Mouse (Mus musculus) hindbrain, embryonic 16.5 days (tissue): Measurements from ENCODE around the gene Casq2. TPM values are rescaled to one million over a fixed set of nuclear protein-coding genes. Genes with fewer than 3 reads are reported as not detected.

ENCODE experiments used
- ATAC-seq: fragments of 200-750 bp; cut with Nextera tagmentation; 2 replicates; pipeline ENCODE4 v1.8.0; 2017; ENCODE audit warnings: moderate TSS enrichment, moderate library complexity
- H3K27ac ChIP-seq: fragments of 300-500 bp; sonication (generic); 2 replicates; pipeline ENCODE4 v1.5.1; 2014; ENCODE audit warnings: low read depth, mild to moderate bottlenecking, control low read depth, low read length, moderate library complexity
- H3K27me3 ChIP-seq: fragments of 300-500 bp; sonication (generic); replicated peaks from 2 replicates; pipeline ENCODE4 v1.6.1; 2014; ENCODE audit warnings: low read length; ENCODE audit not compliant: control insufficient read depth, insufficient read depth
- H3K36me3 ChIP-seq: fragments of 300-500 bp; sonication (generic); 2 replicates; pipeline ENCODE4 v1.6.1; 2014; ENCODE audit warnings: mild to moderate bottlenecking, low read length, moderate library complexity, mixed read lengths; ENCODE audit not compliant: control insufficient read depth, insufficient read depth
- H3K4me1 ChIP-seq: fragments of 300-500 bp; sonication (generic); 2 replicates; pipeline ENCODE4 v1.6.1; 2014; ENCODE audit warnings: low read depth, low read length; ENCODE audit not compliant: control insufficient read depth, insufficient read depth
- H3K4me2 ChIP-seq: fragments of 300-500 bp; sonication (generic); 2 replicates; pipeline ENCODE4 v1.6.1; 2014; ENCODE audit warnings: mild to moderate bottlenecking, low read length, control low read depth, moderate library complexity
- H3K4me3 ChIP-seq: fragments of 300-500 bp; sonication (generic); 2 replicates; pipeline ENCODE4 v1.5.1; 2014; ENCODE audit warnings: mild to moderate bottlenecking, low read length, control low read depth, moderate library complexity
- H3K9ac ChIP-seq: fragments of 300-500 bp; sonication (generic); 2 replicates; pipeline ENCODE4 v1.6.1; 2014; ENCODE audit warnings: low read depth, mild to moderate bottlenecking, control low read depth, low read length, moderate library complexity
- H3K9me3 ChIP-seq: fragments of 300-500 bp; sonication (generic); 2 replicates; pipeline ENCODE4 v1.6.1; 2014; ENCODE audit warnings: mild to moderate bottlenecking, low read length, moderate library complexity; ENCODE audit not compliant: control insufficient read depth
- WGBS: fragments of 180-500 bp; shearing (Covaris S2); extraction: QIAGEN DNeasy Blood & Tissue Kit; methylation state at CpG from one replicate; pipeline ENCODE4 v1.1.7; 2014; 5-methylcytosine and 5-hydroxymethylcytosine counted together
- polyA plus RNA-seq: library from polyadenylated mRNA; unstranded; fragments of >200 nt; fragmentation: Nextera tagmentation; extraction: Ambion mirVana; gene quantifications from 2 replicates; pipeline ENCODE4 v1.2.1, GENCODE M21; 2015

The Casq2 gene
- polyA plus RNA-seq, 1 experiment from 2014 or later, result 0.76 TPM

- Histone ChIP-seq H3K9me3 (no peaks in the 10 kb centered on the region; the same call in 1 of the 2 replicates), H3K4me3 (no peak overlapping the region), H3K4me1 (no peaks in the 10 kb centered on the region), H3K27ac (no peak overlapping the region), H3K4me2 (no peak overlapping the region), H3K9ac (no peak overlapping the region), H3K36me3 (no peaks in the 10 kb centered on the region), H3K27me3 (no peaks in the 10 kb centered on the region)
- 76% methylated on average over 5 of the region's 5 CpGs for WGBS
- no peak for ATAC-seq
Observed at GRCm38 (mm10) chr3:102184721-102185120, 98.5 kb downstream of the Casq2 start.

- ATAC-seq, result no peak
- 87% methylated on average over 4 of the region's 4 CpGs for WGBS
- Histone ChIP-seq H3K9ac (no peak overlapping the region), H3K36me3 (no peaks in the 10 kb centered on the region), H3K9me3 (no peaks in the 10 kb centered on the region; the same call in 1 of the 2 replicates), H3K4me1 (no peaks in the 10 kb centered on the region), H3K27ac (no peak overlapping the region), H3K27me3 (no peaks in the 10 kb centered on the region), H3K4me2 (no peak overlapping the region), H3K4me3 (no peak overlapping the region)
Observed at GRCm38 (mm10) chr3:102187401-102187800, 101.2 kb downstream of the Casq2 start.

- no peaks in the 10 kb centered on the region for H3K27me3 ChIP-seq
- H3K9me3 ChIP-seq, result no peaks in the 10 kb centered on the region; the same call in 1 of the 2 replicates
- no peak overlapping the region for H3K4me2 ChIP-seq
- peaks cover 15% of the 10 kb centered on the region for H3K4me1 ChIP-seq
- WGBS, result 10% methylated on average over 6 of the region's 6 CpGs
- no peak overlapping the region for H3K9ac ChIP-seq
- H3K27ac ChIP-seq, result no peak overlapping the region
- H3K36me3 ChIP-seq, result no peaks in the 10 kb centered on the region
- 0 out of 2 replicates have a peak, but pooled peaks have one; percentile 19 for ATAC-seq
- no peak overlapping the region for H3K4me3 ChIP-seq
Observed at GRCm38 (mm10) chr3:102188972-102189371, 102.8 kb downstream of the Casq2 start.

DNA sequence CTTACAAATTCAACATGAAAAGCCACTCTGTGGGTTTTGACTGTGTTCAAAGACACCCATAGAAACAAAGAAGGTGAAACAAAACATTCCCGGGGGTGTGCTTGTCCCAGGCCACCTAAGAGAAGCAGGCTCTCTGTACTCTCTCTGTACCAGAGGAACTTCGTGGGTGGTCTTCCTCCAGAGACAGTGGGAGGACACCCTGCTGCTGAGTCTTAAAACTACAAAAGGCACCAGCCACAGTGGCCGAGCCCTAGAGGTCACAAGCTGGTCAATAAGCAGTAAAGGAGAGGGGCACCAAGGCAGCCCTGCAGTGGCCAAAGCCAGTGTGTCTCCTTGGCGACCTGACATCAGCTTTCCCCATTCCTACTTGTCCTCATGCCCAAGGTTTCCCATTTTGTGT, 103.8 kb downstream of the Casq2 start:
- no peak for ATAC-seq
- Histone ChIP-seq H3K4me3 (no peak overlapping the region), H3K4me2 (no peak overlapping the region), H3K9me3 (no peaks in the 10 kb centered on the region; the same call in 1 of the 2 replicates), H3K36me3 (no peaks in the 10 kb centered on the region), H3K9ac (no peak overlapping the region), H3K27me3 (no peaks in the 10 kb centered on the region), H3K4me1 (peaks cover 25% of the 10 kb centered on the region), H3K27ac (no peak overlapping the region)
- WGBS, result 12% methylated on average over 4 of the region's 4 CpGs

GRCm38 (mm10) chr3:102190642-102191041, 104.4 kb downstream of the Casq2 start:
- no peaks in the 10 kb centered on the region for H3K36me3 ChIP-seq
- H3K27ac ChIP-seq, result no peak overlapping the region
- no peak overlapping the region for H3K4me2 ChIP-seq
- H3K9me3 ChIP-seq, result no peaks in the 10 kb centered on the region; the same call in 1 of the 2 replicates
- H3K27me3 ChIP-seq, result no peaks in the 10 kb centered on the region
- no peak overlapping the region for H3K9ac ChIP-seq
- ATAC-seq, result no peak
- H3K4me1 ChIP-seq, result peaks cover 29% of the 10 kb centered on the region
- H3K4me3 ChIP-seq, result no peak overlapping the region

DNA sequence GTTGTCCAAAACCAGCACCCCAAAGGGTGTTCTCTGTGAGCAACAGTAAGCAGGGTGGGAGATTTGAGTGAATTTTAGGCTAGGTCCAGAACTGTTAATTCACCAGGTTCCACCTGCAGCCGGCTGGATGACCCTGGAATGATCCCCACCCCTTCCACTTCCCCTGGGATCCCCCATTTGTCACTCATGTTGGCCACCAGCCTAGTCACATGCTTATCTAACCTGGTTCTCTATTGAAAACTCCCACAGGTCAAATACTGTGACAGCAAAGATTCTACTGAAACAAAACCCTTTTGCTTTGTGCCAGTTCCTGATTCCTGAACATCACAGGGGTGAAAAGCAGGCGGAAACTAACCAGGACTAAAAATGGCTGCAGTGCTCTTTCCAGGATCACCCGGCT, 105.4 kb downstream of the Casq2 start:
- 66% methylated on average over 3 of the region's 3 CpGs for WGBS
- no peak overlapping the region for H3K9ac ChIP-seq
- no peaks in the 10 kb centered on the region for H3K9me3 ChIP-seq
- H3K27me3 ChIP-seq, result no peaks in the 10 kb centered on the region
- no peak for ATAC-seq
- no peak overlapping the region for H3K4me2 ChIP-seq
- H3K4me1 ChIP-seq, result peaks cover 29% of the 10 kb centered on the region
- no peaks in the 10 kb centered on the region for H3K36me3 ChIP-seq
- no peak overlapping the region for H3K4me3 ChIP-seq
- no peak overlapping the region for H3K27ac ChIP-seq

DNA sequence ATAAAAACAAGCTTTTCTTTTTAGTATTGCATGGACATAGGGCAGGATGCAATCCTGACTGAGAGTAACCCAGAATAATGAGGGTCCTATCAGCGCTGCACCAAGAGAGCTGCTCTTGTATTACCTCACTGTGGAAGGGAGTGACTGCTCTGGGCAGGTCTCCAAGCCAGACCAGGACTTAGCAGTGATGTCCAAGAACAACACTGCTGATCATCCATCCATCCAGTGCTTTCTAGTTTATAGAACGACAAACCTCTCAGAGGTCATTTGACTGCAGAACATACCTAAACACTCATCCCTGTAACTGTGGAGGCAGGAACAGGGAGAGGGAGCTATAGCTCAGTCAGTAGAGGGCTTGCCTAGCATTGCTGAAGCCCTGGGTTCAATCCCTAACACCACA, 106.4 kb downstream of the Casq2 start:
- no peaks in the 10 kb centered on the region for H3K27me3 ChIP-seq
- no peak overlapping the region for H3K9ac ChIP-seq
- no peak overlapping the region for H3K4me2 ChIP-seq
- H3K36me3 ChIP-seq, result no peaks in the 10 kb centered on the region
- H3K4me1 ChIP-seq, result peaks cover 32% of the 10 kb centered on the region
- WGBS, result 53% methylated on average over 2 of the region's 2 CpGs
- no peaks in the 10 kb centered on the region for H3K9me3 ChIP-seq
- H3K4me3 ChIP-seq, result no peak overlapping the region
- no peak overlapping the region for H3K27ac ChIP-seq
- ATAC-seq, result no peak

DNA sequence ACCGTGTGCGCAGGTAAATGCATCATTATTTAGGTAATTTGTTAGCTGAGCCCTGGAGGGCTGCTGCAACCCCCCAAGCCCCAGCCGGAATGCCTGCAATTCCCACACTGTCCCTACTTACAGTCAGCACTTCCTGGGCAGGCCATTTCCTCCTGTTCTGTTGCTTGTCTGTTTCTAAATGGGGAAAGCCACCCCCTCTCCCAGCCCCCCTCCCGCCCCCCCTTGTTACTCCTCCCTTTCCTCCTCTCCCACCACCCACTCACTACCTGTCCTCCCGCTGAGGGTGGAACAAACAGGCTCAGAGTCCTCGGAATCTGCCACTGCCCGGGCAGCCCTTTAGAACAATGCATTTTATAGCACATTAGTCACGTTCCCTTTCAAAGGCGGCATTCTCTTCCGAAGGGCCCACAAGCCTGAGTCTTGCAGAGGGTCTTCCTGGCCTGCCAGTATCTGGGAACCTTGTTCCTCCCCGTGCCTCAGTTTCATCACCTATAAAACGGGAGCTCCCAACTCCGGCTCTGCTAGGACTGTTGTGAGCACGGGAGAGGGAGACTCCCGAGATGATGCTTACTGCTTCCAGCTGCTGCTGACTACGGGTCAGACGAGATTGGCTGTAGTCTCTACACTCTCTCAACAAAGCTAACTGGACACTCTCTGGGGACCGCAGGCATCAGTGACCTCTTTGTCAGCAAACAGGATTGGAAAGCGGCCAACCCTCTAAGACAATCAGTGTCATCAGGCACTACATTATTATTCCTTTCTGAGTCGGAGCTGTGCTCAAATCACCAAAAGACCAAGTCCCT, 107.5 kb downstream of the Casq2 start:
- no peaks in the 10 kb centered on the region for H3K9me3 ChIP-seq
- WGBS, result 4% methylated on average over 20 of the region's 20 CpGs
- no peak overlapping the region for H3K4me3 ChIP-seq
- no peaks in the 10 kb centered on the region for H3K36me3 ChIP-seq
- H3K27me3 ChIP-seq, result no peaks in the 10 kb centered on the region
- H3K9ac ChIP-seq, result peak overlapping the region; percentile 47
- H3K4me2 ChIP-seq, result peak overlapping the region; percentile 38
- H3K4me1 ChIP-seq, result peaks cover 39% of the 10 kb centered on the region
- ATAC-seq, result 0 out of 2 replicates have a peak, but pooled peaks have one; percentile 22
- H3K27ac ChIP-seq, result peak overlapping the region; percentile 37

- no peak overlapping the region for H3K4me3 ChIP-seq
- ATAC-seq, result peak; percentile 69
- peaks cover 39% of the 10 kb centered on the region for H3K4me1 ChIP-seq
- no peak overlapping the region; the same call in 1 of the 2 replicates for H3K9ac ChIP-seq
- H3K4me2 ChIP-seq, result peak overlapping the region; percentile 38
- H3K36me3 ChIP-seq, result no peaks in the 10 kb centered on the region
- H3K27me3 ChIP-seq, result no peaks in the 10 kb centered on the region
- peak overlapping the region; percentile 37 for H3K27ac ChIP-seq
- 4% methylated on average over 11 of the region's 11 CpGs for WGBS
- H3K9me3 ChIP-seq, result no peaks in the 10 kb centered on the region
Observed at GRCm38 (mm10) chr3:102194291-102195051, 108.3 kb downstream of the Casq2 start.
